Mouse (Mus musculus): ENCODE data around the gene Zfp710.
A peak's percentile ranks its signal among the peaks of the same experiment; 100 is the strongest.
"Not testable (repeated sequence)": the region's sequence is repeated elsewhere in the genome, so short reads cannot be mapped to it uniquely, and the experiment has no call there.

The Zfp710 gene

GRCm38 (mm10) chr7:80026990-80027635 is 2.5 kb downstream of the Zfp710 start:
- peak; percentile 67 to 74 for DNase-seq (ENCODE audit: low spot score in 2 of 2)

- peak in 1 of 2 experiments; percentile 49 for DNase-seq (ENCODE audit: low spot score in 2 of 2)
Measured at GRCm38 (mm10) chr7:80027636-80028417, 3.2 kb downstream of the Zfp710 start.

- DNase-seq (ENCODE audit: low spot score in 2 of 2) = no peak
Measured at GRCm38 (mm10) chr7:80028418-80028720, 3.8 kb downstream of the Zfp710 start.

- DNase-seq (ENCODE audit: low spot score in 2 of 2) = no peak
Measured at GRCm38 (mm10) chr7:80030009-80030408, 5.4 kb downstream of the Zfp710 start.

- DNase-seq (ENCODE audit: low spot score in 2 of 2) = no peak
Measured at GRCm38 (mm10) chr7:80030486-80030885, 5.9 kb downstream of the Zfp710 start.

GRCm38 (mm10) chr7:80030987-80031386 is 6.4 kb downstream of the Zfp710 start:
- no peak for DNase-seq (ENCODE audit: low spot score in 2 of 2)

- DNase-seq (ENCODE audit: low spot score in 2 of 2) = no peak
Measured at GRCm38 (mm10) chr7:80031478-80031877, 6.9 kb downstream of the Zfp710 start.

GRCm38 (mm10) chr7:80032216-80033052 is 7.8 kb downstream of the Zfp710 start:
- DNase-seq (ENCODE audit: low spot score in 2 of 2) = no peak

GRCm38 (mm10) chr7:80033064-80033717 is 8.6 kb downstream of the Zfp710 start:
- DNase-seq (ENCODE audit: low spot score in 2 of 2) = no peak

GRCm38 (mm10) chr7:80033771-80034170 is 9.2 kb downstream of the Zfp710 start:
- no peak for DNase-seq (ENCODE audit: low spot score in 2 of 2)

- DNase-seq (ENCODE audit: low spot score in 2 of 2) = no peak
Measured at GRCm38 (mm10) chr7:80035086-80035485, 10.5 kb downstream of the Zfp710 start.

- peak in 1 of 2 experiments; percentile 72 for DNase-seq (ENCODE audit: low spot score in 2 of 2)
Measured at GRCm38 (mm10) chr7:80035748-80036147, 11.1 kb downstream of the Zfp710 start.

GRCm38 (mm10) chr7:80039699-80040098 is 15.1 kb downstream of the Zfp710 start:
- DNase-seq (ENCODE audit: low spot score in 2 of 2) = no peak

GRCm38 (mm10) chr7:80044170-80044569 is 19.6 kb downstream of the Zfp710 start:
- DNase-seq (ENCODE audit: low spot score in 2 of 2) = no peak

- DNase-seq (ENCODE audit: low spot score in 2 of 2) = no peak
Measured at GRCm38 (mm10) chr7:80047041-80047440, 22.4 kb downstream of the Zfp710 start.

GRCm38 (mm10) chr7:80049746-80050145 is 25.1 kb downstream of the Zfp710 start:
- DNase-seq (ENCODE audit: low spot score in 2 of 2) = no peak

- not testable (repeated sequence) for DNase-seq (ENCODE audit: low spot score in 2 of 2)
Measured at GRCm38 (mm10) chr7:80050382-80050781, 25.8 kb downstream of the Zfp710 start.

GRCm38 (mm10) chr7:80051835-80052234 is 27.2 kb downstream of the Zfp710 start:
- no peak for DNase-seq (ENCODE audit: low spot score in 2 of 2)

- DNase-seq (ENCODE audit: low spot score in 2 of 2) = peak in 1 of 2 experiments; percentile 46
Measured at GRCm38 (mm10) chr7:80052261-80052660, 27.6 kb downstream of the Zfp710 start.

GRCm38 (mm10) chr7:80053147-80053546 is 28.5 kb downstream of the Zfp710 start:
- no peak for DNase-seq (ENCODE audit: low spot score in 2 of 2)

GRCm38 (mm10) chr7:80055781-80056180 is 31.2 kb downstream of the Zfp710 start:
- DNase-seq (ENCODE audit: low spot score in 2 of 2) = no peak
